Mouse (Mus musculus) limb, embryonic 10.5 days (tissue): ENCODE measurements around the gene Sik3. TPM values are rescaled to one million over a fixed set of nuclear protein-coding genes. Genes with fewer than 3 reads are reported as not detected.
A peak's percentile ranks its signal among the peaks of the same experiment; 100 is the strongest.

Experiments used
- DNase-seq: peaks from one replicate; pipeline ENCODE4 v3.0.0-alpha.2; 2017; ENCODE audit warnings: low spot score
- H3K27ac ChIP-seq: fragments of 300-500 bp; sonication (generic); 2 replicates; pipeline ENCODE4 v1.5.1; 2016; ENCODE audit warnings: mild to moderate bottlenecking
- H3K27me3 ChIP-seq: fragments of 300-500 bp; sonication (generic); 2 replicates; pipeline ENCODE4 v1.6.1; 2016; ENCODE audit warnings: low read depth, mild to moderate bottlenecking; ENCODE audit not compliant: poor library complexity, severe bottlenecking
- H3K36me3 ChIP-seq: fragments of 300-500 bp; sonication (generic); 2 replicates; pipeline ENCODE4 v1.6.1; 2016; ENCODE audit warnings: mild to moderate bottlenecking, moderate library complexity
- H3K4me1 ChIP-seq: fragments of 300-500 bp; sonication (generic); 2 replicates; pipeline ENCODE4 v1.6.1; 2016
- H3K4me3 ChIP-seq: fragments of 300-500 bp; sonication (generic); 2 replicates; pipeline ENCODE4 v1.5.1; 2016; ENCODE audit warnings: mild to moderate bottlenecking, moderate library complexity
- H3K9me3 ChIP-seq: fragments of 300-500 bp; sonication (generic); replicated peaks from 2 replicates; pipeline ENCODE4 v1.6.1; 2016; ENCODE audit warnings: mild to moderate bottlenecking
- WGBS: fragments of 180-500 bp; shearing (Covaris S2); methylation state at CpG from one replicate; pipeline ENCODE4 v1.1.7; 2016; 5-methylcytosine and 5-hydroxymethylcytosine counted together
- polyA plus RNA-seq: library from polyadenylated mRNA; unstranded; fragments of >200 nt; fragmentation: Nextera tagmentation; extraction: Ambion mirVana; gene quantifications from 2 replicates; pipeline ENCODE4 v1.2.1, GENCODE M21; 2016

The Sik3 gene
- polyA plus RNA-seq, 1 experiment from 2014 or later, result 10.6 TPM

- peaks cover 24% of the 10 kb centered on the region for H3K4me1 ChIP-seq
- WGBS, result 61% methylated on average over 1 of the region's 1 CpGs
- H3K27ac ChIP-seq, result no peak overlapping the region
- no peak for DNase-seq
- peaks cover 15% of the 10 kb centered on the region for H3K36me3 ChIP-seq
- no peak overlapping the region for H3K4me3 ChIP-seq
- H3K9me3 ChIP-seq, result no peaks in the 10 kb centered on the region
- H3K27me3 ChIP-seq, result no peaks in the 10 kb centered on the region
These were observed 163.3 kb downstream of the Sik3 start for GRCm38 (mm10) chr9:46175938-46176375.

DNA sequence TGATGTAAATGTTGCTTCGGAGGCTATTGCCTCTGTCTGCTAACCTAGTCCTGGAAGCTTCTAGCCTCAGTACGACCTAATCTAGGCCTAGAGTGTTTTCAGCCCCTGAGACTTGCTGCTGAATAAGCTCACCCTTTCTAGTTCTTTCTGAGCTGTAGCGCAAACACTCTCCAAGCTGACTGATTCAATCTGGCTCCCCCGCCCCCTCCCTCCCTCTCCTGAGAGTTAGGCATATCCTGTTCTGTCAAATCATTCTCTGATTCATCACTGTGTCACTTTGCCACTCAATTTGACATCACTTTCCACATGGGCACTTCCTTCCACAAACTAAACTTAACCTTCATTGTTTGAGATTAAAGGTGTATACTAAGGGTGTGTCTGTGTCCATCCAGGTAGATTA, 164.0 kb downstream of the Sik3 start:
- WGBS, result 86% methylated on average over 4 of the region's 4 CpGs
- no peaks in the 10 kb centered on the region for H3K27me3 ChIP-seq
- no peak overlapping the region; the same call in 1 of the 2 replicates for H3K27ac ChIP-seq

GRCm38 (mm10) chr9:46178595-46178994, 166.0 kb downstream of the Sik3 start:
- H3K36me3 ChIP-seq, result peaks cover 18% of the 10 kb centered on the region
- H3K27ac ChIP-seq, result no peak overlapping the region
- no peak for DNase-seq
- no peaks in the 10 kb centered on the region for H3K27me3 ChIP-seq
- H3K9me3 ChIP-seq, result no peaks in the 10 kb centered on the region
- peaks cover 18% of the 10 kb centered on the region for H3K4me1 ChIP-seq
- 89% methylated on average over 9 of the region's 9 CpGs for WGBS
- H3K4me3 ChIP-seq, result no peak overlapping the region

More for the DNA sequence above, 164.0 kb downstream of the Sik3 start:
- Histone ChIP-seq H3K36me3 (peaks cover 15% of the 10 kb centered on the region), H3K4me3 (no peak overlapping the region), H3K4me1 (peaks cover 24% of the 10 kb centered on the region), H3K9me3 (no peaks in the 10 kb centered on the region)
- DNase-seq, result no peak

GRCm38 (mm10) chr9:46181297-46181696, 168.7 kb downstream of the Sik3 start:
- no peaks in the 10 kb centered on the region for H3K9me3 ChIP-seq
- H3K27me3 ChIP-seq, result no peaks in the 10 kb centered on the region
- H3K4me1 ChIP-seq, result peaks cover 8% of the 10 kb centered on the region; the same call in 1 of the 2 replicates
- no peak overlapping the region for H3K27ac ChIP-seq
- H3K4me3 ChIP-seq, result no peak overlapping the region
- peaks cover 18% of the 10 kb centered on the region for H3K36me3 ChIP-seq
- no peak for DNase-seq
- WGBS, result 71% methylated on average over 8 of the region's 8 CpGs

- no peak overlapping the region for H3K27ac ChIP-seq
- H3K4me3 ChIP-seq, result no peak overlapping the region
- H3K36me3 ChIP-seq, result 0 out of 2 replicates have a peak, but pooled peaks cover 7% of the 10 kb centered on the region
- H3K4me1 ChIP-seq, result peaks cover 11% of the 10 kb centered on the region
- no peaks in the 10 kb centered on the region for H3K9me3 ChIP-seq
- no peak for DNase-seq
- no peaks in the 10 kb centered on the region for H3K27me3 ChIP-seq
- WGBS, result 76% methylated on average over 5 of the region's 5 CpGs
These were observed 171.9 kb downstream of the Sik3 start for GRCm38 (mm10) chr9:46184542-46184941.

GRCm38 (mm10) chr9:46185191-46185590, 172.6 kb downstream of the Sik3 start:
- no peaks in the 10 kb centered on the region for H3K9me3 ChIP-seq
- DNase-seq, result no peak
- H3K27ac ChIP-seq, result no peak overlapping the region
- 49% methylated on average over 2 of the region's 2 CpGs for WGBS
- no peak overlapping the region for H3K4me3 ChIP-seq
- H3K4me1 ChIP-seq, result peaks cover 11% of the 10 kb centered on the region
- 0 out of 2 replicates have a peak, but pooled peaks cover 7% of the 10 kb centered on the region for H3K36me3 ChIP-seq
- H3K27me3 ChIP-seq, result no peaks in the 10 kb centered on the region

DNA sequence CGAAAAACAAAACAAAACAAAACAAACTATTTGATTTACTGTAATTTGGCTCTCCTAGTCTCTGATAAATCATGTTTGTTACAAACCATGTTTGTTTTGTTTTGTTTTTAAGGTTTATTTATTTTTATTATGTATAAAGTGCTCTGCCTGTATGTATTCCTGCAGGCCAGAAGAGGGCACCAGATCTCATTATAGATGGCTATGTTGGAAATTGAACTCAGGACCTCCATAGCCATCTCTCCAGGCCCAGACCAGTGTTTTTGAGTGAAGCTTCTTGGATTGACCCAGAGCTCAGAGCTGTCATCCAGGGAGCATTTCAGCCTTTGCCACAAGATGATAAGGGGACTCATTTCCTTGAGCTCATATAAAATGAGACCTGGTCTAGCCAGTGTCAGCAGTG, 173.8 kb downstream of the Sik3 start:
- no peaks in the 10 kb centered on the region for H3K9me3 ChIP-seq

DNA sequence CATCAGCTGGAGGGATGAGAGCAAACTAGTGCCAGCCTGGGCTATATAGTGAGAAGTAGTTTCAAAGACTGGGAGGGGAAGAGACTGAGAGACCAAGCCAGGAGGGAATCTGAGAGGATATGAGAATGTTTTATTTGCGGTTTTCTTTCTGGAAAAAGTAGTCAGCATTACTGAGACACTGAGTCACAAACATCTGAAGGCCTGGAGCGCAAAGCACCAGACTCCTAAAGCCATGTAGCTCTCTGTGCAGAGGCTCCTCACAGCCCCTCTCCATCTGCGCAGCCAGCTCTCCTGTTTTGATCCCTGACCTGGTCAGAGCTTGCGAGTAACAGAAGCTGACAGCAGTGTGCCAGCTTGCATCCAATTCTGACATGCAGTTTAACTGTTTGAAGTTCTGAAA, 175.8 kb downstream of the Sik3 start:
- Histone ChIP-seq H3K27me3 (no peaks in the 10 kb centered on the region), H3K36me3 (0 out of 2 replicates have a peak, but pooled peaks cover 4% of the 10 kb centered on the region), H3K9me3 (no peaks in the 10 kb centered on the region), H3K27ac (no peak overlapping the region), H3K4me1 (peaks cover 11% of the 10 kb centered on the region), H3K4me3 (no peak overlapping the region)
- WGBS, result 89% methylated on average over 4 of the region's 4 CpGs
- no peak for DNase-seq

More for the DNA sequence above, 173.8 kb downstream of the Sik3 start:
- no peak for DNase-seq
- peaks cover 11% of the 10 kb centered on the region for H3K4me1 ChIP-seq
- no peak overlapping the region for H3K4me3 ChIP-seq
- 73% methylated on average over 1 of the region's 1 CpGs for WGBS
- H3K27me3 ChIP-seq, result no peaks in the 10 kb centered on the region
- H3K27ac ChIP-seq, result no peak overlapping the region
- H3K36me3 ChIP-seq, result 0 out of 2 replicates have a peak, but pooled peaks cover 7% of the 10 kb centered on the region

GRCm38 (mm10) chr9:46188956-46189355, 176.3 kb downstream of the Sik3 start:
- H3K9me3 ChIP-seq, result no peaks in the 10 kb centered on the region
- peaks cover 5% of the 10 kb centered on the region; the same call in 1 of the 2 replicates for H3K36me3 ChIP-seq
- peaks cover 11% of the 10 kb centered on the region for H3K4me1 ChIP-seq
- H3K27ac ChIP-seq, result peak overlapping the region; percentile 3; the same call in 1 of the 2 replicates
- 71% methylated on average over 5 of the region's 5 CpGs for WGBS
- DNase-seq, result no peak
- no peaks in the 10 kb centered on the region for H3K27me3 ChIP-seq
- no peak overlapping the region for H3K4me3 ChIP-seq

GRCm38 (mm10) chr9:46189381-46189780, 176.8 kb downstream of the Sik3 start:
- peaks cover 9% of the 10 kb centered on the region for H3K36me3 ChIP-seq
- WGBS, result 85% methylated on average over 10 of the region's 10 CpGs

DNA sequence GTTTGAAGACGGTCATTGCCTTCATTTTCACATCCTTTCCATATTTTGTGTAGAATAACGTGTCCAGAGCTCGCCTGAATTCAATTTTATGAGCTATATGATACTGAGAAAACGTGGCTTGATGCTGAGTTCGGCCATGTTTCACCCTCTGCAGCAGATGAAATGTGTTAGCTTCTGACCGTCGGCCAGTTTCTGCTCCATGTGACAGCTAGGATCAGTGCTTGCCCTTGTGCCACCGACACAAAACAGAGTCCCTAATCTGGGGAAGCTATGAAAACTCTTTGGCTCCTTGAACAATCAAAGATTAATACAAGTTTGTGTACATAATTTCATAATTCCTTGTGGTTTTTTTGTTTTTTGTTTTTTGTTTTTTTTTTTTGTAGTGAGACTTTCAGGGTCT, 178.6 kb downstream of the Sik3 start:
- Histone ChIP-seq H3K27me3 (no peaks in the 10 kb centered on the region), H3K4me1 (peaks cover 3% of the 10 kb centered on the region; the same call in 1 of the 2 replicates), H3K36me3 (peaks cover 28% of the 10 kb centered on the region), H3K9me3 (no peaks in the 10 kb centered on the region), H3K27ac (no peak overlapping the region), H3K4me3 (no peak overlapping the region)
- DNase-seq, result no peak
- 74% methylated on average over 8 of the region's 8 CpGs for WGBS

More at GRCm38 (mm10) chr9:46189381-46189780, 176.8 kb downstream of the Sik3 start:
- DNase-seq, result no peak
- no peaks in the 10 kb centered on the region for H3K27me3 ChIP-seq
- H3K4me1 ChIP-seq, result peaks cover 8% of the 10 kb centered on the region
- peak overlapping the region; percentile 3; the same call in 1 of the 2 replicates for H3K27ac ChIP-seq
- no peak overlapping the region for H3K4me3 ChIP-seq
- H3K9me3 ChIP-seq, result no peaks in the 10 kb centered on the region

DNA sequence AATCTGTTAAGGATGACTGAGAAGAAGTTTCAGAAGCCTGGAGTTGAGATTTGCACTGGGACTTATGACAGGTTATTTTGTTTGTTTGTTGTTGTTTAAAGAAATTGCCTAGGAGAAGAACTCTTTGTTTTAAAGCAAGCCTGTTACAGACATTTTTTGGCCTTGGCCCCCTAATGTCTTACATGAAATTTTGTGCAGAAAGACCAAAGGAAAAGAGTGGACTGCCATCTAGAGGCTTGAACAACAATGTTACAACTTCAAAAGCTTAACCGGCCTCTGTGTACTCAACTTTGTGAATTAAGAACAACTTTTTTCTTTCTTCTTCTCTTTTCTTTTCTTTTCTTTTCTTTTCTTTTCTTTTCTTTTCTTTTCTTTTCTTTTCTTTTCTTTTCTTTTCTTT, 179.0 kb downstream of the Sik3 start:
- peaks cover 3% of the 10 kb centered on the region; the same call in 1 of the 2 replicates for H3K4me1 ChIP-seq
- H3K9me3 ChIP-seq, result no peaks in the 10 kb centered on the region
- 52% methylated on average over 1 of the region's 1 CpGs for WGBS
- no peak for DNase-seq
- H3K27ac ChIP-seq, result no peak overlapping the region
- H3K27me3 ChIP-seq, result no peaks in the 10 kb centered on the region
- H3K4me3 ChIP-seq, result no peak overlapping the region
- H3K36me3 ChIP-seq, result peaks cover 31% of the 10 kb centered on the region

DNA sequence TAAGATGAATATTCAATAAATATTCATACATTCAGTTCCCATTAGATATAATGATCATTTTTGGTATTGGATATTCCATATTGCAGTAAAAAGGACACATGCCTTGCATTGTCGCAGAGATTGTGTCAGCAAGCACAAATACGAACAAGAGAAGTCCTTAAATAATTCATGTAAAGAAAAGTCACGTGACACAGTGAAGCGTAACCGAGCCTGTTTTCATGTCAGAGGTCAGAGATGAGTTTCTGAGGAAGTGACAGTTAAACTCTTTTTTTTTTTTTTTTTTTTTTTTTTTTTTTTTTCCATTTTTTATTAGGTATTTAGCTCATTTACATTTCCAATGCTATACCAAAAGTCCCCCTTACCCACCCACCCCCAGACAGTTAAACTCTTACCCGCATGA, 180.0 kb downstream of the Sik3 start:
- 93% methylated on average over 6 of the region's 6 CpGs for WGBS
- peaks cover 35% of the 10 kb centered on the region for H3K36me3 ChIP-seq
- H3K27me3 ChIP-seq, result no peaks in the 10 kb centered on the region
- no peak overlapping the region for H3K27ac ChIP-seq
- peaks cover 3% of the 10 kb centered on the region; the same call in 1 of the 2 replicates for H3K4me1 ChIP-seq
- no peak for DNase-seq
- no peaks in the 10 kb centered on the region for H3K9me3 ChIP-seq
- no peak overlapping the region for H3K4me3 ChIP-seq

- WGBS, result 82% methylated on average over 9 of the region's 9 CpGs
- H3K36me3 ChIP-seq, result peaks cover 57% of the 10 kb centered on the region
- H3K27me3 ChIP-seq, result no peaks in the 10 kb centered on the region
These were observed 182.2 kb downstream of the Sik3 start for GRCm38 (mm10) chr9:46194809-46195208.

More at GRCm38 (mm10) chr9:46194809-46195208, 182.2 kb downstream of the Sik3 start:
- DNase-seq, result no peak
- Histone ChIP-seq H3K4me1 (no peaks in the 10 kb centered on the region), H3K4me3 (no peak overlapping the region), H3K27ac (no peak overlapping the region), H3K9me3 (no peaks in the 10 kb centered on the region)
